Mouse (Mus musculus): ENCODE data around the gene Zfp592. TPM values are rescaled to one million over a fixed set of nuclear protein-coding genes. Genes with fewer than 3 reads are reported as not detected.

Gene Zfp592
- total RNA-seq, 1 experiment = 8.2 TPM

GRCm38 (mm10) chr7:81059388-81059787 is 65.9 kb downstream of the Zfp592 start:
- Histone ChIP-seq H3K9me3 (ENCODE audit: control insufficient read depth, insufficient read depth, low read depth, low read length) (no peaks in the 10 kb centered on the region), H3K36me3 (ENCODE audit: control insufficient read depth, insufficient read depth, low read length, poor library complexity, severe bottlenecking) (no peaks in the 10 kb centered on the region), H3K4me3 (ENCODE audit: insufficient read depth in 1 of 2, low read depth in 1 of 2, low read length in 2 of 2, poor library complexity in 1 of 2, severe bottlenecking in 1 of 2) (no peak overlapping the region), H3K9ac (ENCODE audit: insufficient read depth, low read depth, low read length, poor library complexity, severe bottlenecking) (no peak overlapping the region), H3K27ac (ENCODE audit: insufficient read depth, low read depth, low read length, poor library complexity, severe bottlenecking) (no peak overlapping the region), H3K4me1 (ENCODE audit: control insufficient read depth in 2 of 2, insufficient read depth in 2 of 2, low read length in 2 of 2, poor library complexity in 1 of 2) (peaks cover 12 to 27% of the 10 kb centered on the region in 2 experiments; a peak in 3 of 4 replicates)
- no peak for DNase-seq (ENCODE audit: low read depth, low spot score)
- TF ChIP-seq MAFK (IDR thresholded peaks at IDR 0.05; ENCODE audit: insufficient read depth, low read depth, low read length) = no peak
- in situ Hi-C loops (cut with MboI; ENCODE audit: low sequenced_read_pairs in 2 of 2, unreplicated experiment in 2 of 2) = no loop called here

- Histone ChIP-seq H3K4me1 (ENCODE audit: control insufficient read depth in 2 of 2, insufficient read depth in 2 of 2, low read length in 2 of 2, poor library complexity in 1 of 2) (peaks cover 12 to 27% of the 10 kb centered on the region in 2 experiments; a peak in 3 of 4 replicates), H3K36me3 (ENCODE audit: control insufficient read depth, insufficient read depth, low read length, poor library complexity, severe bottlenecking) (no peaks in the 10 kb centered on the region), H3K9ac (ENCODE audit: insufficient read depth, low read depth, low read length, poor library complexity, severe bottlenecking) (no peak overlapping the region), H3K4me3 (ENCODE audit: insufficient read depth in 1 of 2, low read depth in 1 of 2, low read length in 2 of 2, poor library complexity in 1 of 2, severe bottlenecking in 1 of 2) (no peak overlapping the region), H3K27ac (ENCODE audit: insufficient read depth, low read depth, low read length, poor library complexity, severe bottlenecking) (no peak overlapping the region), H3K9me3 (ENCODE audit: control insufficient read depth, insufficient read depth, low read depth, low read length) (no peaks in the 10 kb centered on the region)
- in situ Hi-C loops (cut with MboI; ENCODE audit: low sequenced_read_pairs in 2 of 2, unreplicated experiment in 2 of 2) = loop anchor here in 1 of 2 experiments (10.0 kb wide), 1 partner anchor 176 kb away; no protein-coding TSS in a partner anchor
- TF ChIP-seq ZC3H11A (IDR thresholded peaks at IDR 0.05; ENCODE audit: borderline replicate concordance, low read depth, low read length) (peak; percentile 73; the same call in 1 of the 2 replicates), MAFK (IDR thresholded peaks at IDR 0.05; ENCODE audit: insufficient read depth, low read depth, low read length) (peak; percentile 40; the same call in 1 of the 2 replicates), CHD2 (IDR thresholded peaks at IDR 0.05; ENCODE audit: low read depth, low read length) (no peak)
- peak; percentile 70 for DNase-seq (ENCODE audit: low read depth, low spot score)
These were observed 67.4 kb downstream of the Zfp592 start for GRCm38 (mm10) chr7:81060908-81061307.

GRCm38 (mm10) chr7:81061936-81062335 is 68.5 kb downstream of the Zfp592 start:
- Histone ChIP-seq H3K4me1 (ENCODE audit: control insufficient read depth in 2 of 2, insufficient read depth in 2 of 2, low read length in 2 of 2, poor library complexity in 1 of 2) (peaks cover 12 to 27% of the 10 kb centered on the region in 2 experiments; a peak in 3 of 4 replicates), H3K27ac (ENCODE audit: insufficient read depth, low read depth, low read length, poor library complexity, severe bottlenecking) (no peak overlapping the region), H3K9ac (ENCODE audit: insufficient read depth, low read depth, low read length, poor library complexity, severe bottlenecking) (no peak overlapping the region), H3K36me3 (ENCODE audit: control insufficient read depth, insufficient read depth, low read length, poor library complexity, severe bottlenecking) (no peaks in the 10 kb centered on the region), H3K9me3 (ENCODE audit: control insufficient read depth, insufficient read depth, low read depth, low read length) (no peaks in the 10 kb centered on the region), H3K4me3 (ENCODE audit: insufficient read depth in 1 of 2, low read depth in 1 of 2, low read length in 2 of 2, poor library complexity in 1 of 2, severe bottlenecking in 1 of 2) (no peak overlapping the region)
- DNase-seq (ENCODE audit: low read depth, low spot score) = no peak
- TF ChIP-seq HCFC1 (IDR thresholded peaks at IDR 0.05; ENCODE audit: borderline replicate concordance, insufficient read depth, low read length) = no peak
- no peak for TF ChIP-seq ZC3H11A (IDR thresholded peaks at IDR 0.05; ENCODE audit: borderline replicate concordance, low read depth, low read length)
- no peak for TF ChIP-seq ZNF384 (IDR thresholded peaks at IDR 0.05; ENCODE audit: low read depth, low read length)
- TF ChIP-seq CHD2 (IDR thresholded peaks at IDR 0.05; ENCODE audit: low read depth, low read length) = no peak
- TF ChIP-seq MAFK (IDR thresholded peaks at IDR 0.05; ENCODE audit: insufficient read depth, low read depth, low read length) = no peak
- in situ Hi-C loops (cut with MboI; ENCODE audit: low sequenced_read_pairs in 2 of 2, unreplicated experiment in 2 of 2) = loop anchor here in 1 of 2 experiments (10.0 kb wide), 1 partner anchor 177 kb away; no protein-coding TSS in a partner anchor

GRCm38 (mm10) chr7:81063332-81063731 is 69.9 kb downstream of the Zfp592 start:
- Histone ChIP-seq H3K4me1 (ENCODE audit: control insufficient read depth in 2 of 2, insufficient read depth in 2 of 2, low read length in 2 of 2, poor library complexity in 1 of 2) (peaks cover 11 to 20% of the 10 kb centered on the region in 2 experiments; a peak in 3 of 4 replicates), H3K9ac (ENCODE audit: insufficient read depth, low read depth, low read length, poor library complexity, severe bottlenecking) (peak overlapping the region; percentile 28; the same call in 1 of the 2 replicates), H3K36me3 (ENCODE audit: control insufficient read depth, insufficient read depth, low read length, poor library complexity, severe bottlenecking) (no peaks in the 10 kb centered on the region), H3K4me3 (ENCODE audit: insufficient read depth in 1 of 2, low read depth in 1 of 2, low read length in 2 of 2, poor library complexity in 1 of 2, severe bottlenecking in 1 of 2) (peak overlapping the region; percentile 16 to 55), H3K27ac (ENCODE audit: insufficient read depth, low read depth, low read length, poor library complexity, severe bottlenecking) (peak overlapping the region; percentile 51), H3K9me3 (ENCODE audit: control insufficient read depth, insufficient read depth, low read depth, low read length) (no peaks in the 10 kb centered on the region)
- in situ Hi-C loops (cut with MboI; ENCODE audit: low sequenced_read_pairs in 2 of 2, unreplicated experiment in 2 of 2) = loop anchor here in 1 of 2 experiments (10.0 kb wide), 1 partner anchor 179 kb away; no protein-coding TSS in a partner anchor
- TF ChIP-seq MAFK (IDR thresholded peaks at IDR 0.05; ENCODE audit: insufficient read depth, low read depth, low read length) = no peak
- TF ChIP-seq ZC3H11A (IDR thresholded peaks at IDR 0.05; ENCODE audit: borderline replicate concordance, low read depth, low read length) = no peak
- TF ChIP-seq ZNF384 (IDR thresholded peaks at IDR 0.05; ENCODE audit: low read depth, low read length) = no peak
- TF ChIP-seq HCFC1 (IDR thresholded peaks at IDR 0.05; ENCODE audit: borderline replicate concordance, insufficient read depth, low read length) = no peak
- no peak for TF ChIP-seq CHD2 (IDR thresholded peaks at IDR 0.05; ENCODE audit: low read depth, low read length)
- peak; percentile 72 for DNase-seq (ENCODE audit: low read depth, low spot score)

- TF ChIP-seq ZNF384 (IDR thresholded peaks at IDR 0.05; ENCODE audit: low read depth, low read length) (no peak), CHD2 (IDR thresholded peaks at IDR 0.05; ENCODE audit: low read depth, low read length) (no peak), HCFC1 (IDR thresholded peaks at IDR 0.05; ENCODE audit: borderline replicate concordance, insufficient read depth, low read length) (no peak), ZC3H11A (IDR thresholded peaks at IDR 0.05; ENCODE audit: borderline replicate concordance, low read depth, low read length) (no peak), MAFK (IDR thresholded peaks at IDR 0.05; ENCODE audit: insufficient read depth, low read depth, low read length) (no peak)
- H3K36me3 ChIP-seq (ENCODE audit: control insufficient read depth, insufficient read depth, low read length, poor library complexity, severe bottlenecking) = no peaks in the 10 kb centered on the region
- in situ Hi-C loops (cut with MboI; ENCODE audit: low sequenced_read_pairs in 2 of 2, unreplicated experiment in 2 of 2) = loop anchor here in 1 of 2 experiments (10.0 kb wide), 1 partner anchor 182 kb away; no protein-coding TSS in a partner anchor
- no peak for DNase-seq (ENCODE audit: low read depth, low spot score)
- H3K4me1 ChIP-seq (ENCODE audit: control insufficient read depth in 2 of 2, insufficient read depth in 2 of 2, low read length in 2 of 2, poor library complexity in 1 of 2) = peaks cover 5 to 11% of the 10 kb centered on the region in 2 experiments; a peak in 3 of 4 replicates
- no peak overlapping the region for H3K9ac ChIP-seq (ENCODE audit: insufficient read depth, low read depth, low read length, poor library complexity, severe bottlenecking)
- H3K27ac ChIP-seq (ENCODE audit: insufficient read depth, low read depth, low read length, poor library complexity, severe bottlenecking) = no peak overlapping the region
- H3K4me3 ChIP-seq (ENCODE audit: insufficient read depth in 1 of 2, low read depth in 1 of 2, low read length in 2 of 2, poor library complexity in 1 of 2, severe bottlenecking in 1 of 2) = no peak overlapping the region
- no peaks in the 10 kb centered on the region for H3K9me3 ChIP-seq (ENCODE audit: control insufficient read depth, insufficient read depth, low read depth, low read length)
These were observed 73.2 kb downstream of the Zfp592 start for GRCm38 (mm10) chr7:81066714-81067113.

Data from ES-E14 (cell line).